Mouse (Mus musculus) myocyte (in vitro differentiated cells): ENCODE measurements around the gene Obsl1. TPM values are rescaled to one million over a fixed set of nuclear protein-coding genes. Genes with fewer than 3 reads are reported as not detected.

Experiments used
- H3K27me3 ChIP-seq: one replicate; pipeline ENCODE4 v1.6.1; 2011; ENCODE audit not compliant: control insufficient read depth, insufficient read depth, insufficient read length
- H3K36me3 ChIP-seq: one replicate; pipeline ENCODE4 v1.6.1; 2011; ENCODE audit not compliant: control insufficient read depth, insufficient read depth
- H3K4me2 ChIP-seq: one replicate; pipeline ENCODE4 v1.6.1; 2011; ENCODE audit warnings: low read depth, control low read depth
- H3K4me3 ChIP-seq: one replicate; pipeline ENCODE4 v1.5.1; 2011; ENCODE audit warnings: mild to moderate bottlenecking, control low read depth, moderate library complexity
- H3K79me2 ChIP-seq: one replicate; pipeline ENCODE4 v1.6.1; 2011; ENCODE audit not compliant: control insufficient read depth, insufficient read depth
- H3ac ChIP-seq: one replicate; pipeline ENCODE4 v1.6.1; 2011; ENCODE audit not compliant: control insufficient read depth, insufficient read length
- CEBPB ChIP-seq: IDR thresholded peaks from 2 replicates; pipeline ENCODE4 v1.6.1; 2011; ENCODE audit warnings: mild to moderate bottlenecking, moderate library complexity; ENCODE audit not compliant: poor library complexity, insufficient read depth, severe bottlenecking
- E2F4 ChIP-seq: IDR thresholded peaks from one replicate; pipeline ENCODE4 v1.6.1; 2011; ENCODE audit warnings: mild to moderate bottlenecking, control low read depth, moderate library complexity; ENCODE audit not compliant: insufficient read depth
- MAX ChIP-seq: IDR thresholded peaks from one replicate; pipeline ENCODE4 v1.6.1; 2011; ENCODE audit warnings: low read depth, mild to moderate bottlenecking, control low read depth
- MYOD1 ChIP-seq, 3 experiments: IDR thresholded peaks; one replicate each; pipeline ENCODE4 v1.6.1; 2011; ENCODE audit warnings: control low read depth in 2 of 3, low read depth in 2 of 3, mild to moderate bottlenecking in 2 of 3, moderate library complexity in 1 of 3; ENCODE audit not compliant: insufficient read length in 2 of 3, control insufficient read depth in 1 of 3
- MYOG ChIP-seq, 3 experiments: IDR thresholded peaks; one replicate each; pipeline ENCODE4 v1.6.1; 2011; ENCODE audit warnings: control low read depth in 2 of 3, low read depth in 2 of 3, mild to moderate bottlenecking in 2 of 3; ENCODE audit not compliant: insufficient read length in 2 of 3, control insufficient read depth in 1 of 3, insufficient read depth in 1 of 3
- POLR2A ChIP-seq: IDR thresholded peaks from one replicate; pipeline ENCODE4 v1.6.1; 2011; ENCODE audit warnings: low read depth, mild to moderate bottlenecking, control low read depth, moderate library complexity; ENCODE audit not compliant: insufficient read length
- POLR2AphosphoS2 ChIP-seq: IDR thresholded peaks from one replicate; pipeline ENCODE4 v1.6.1; 2011; ENCODE audit warnings: low read depth, control low read depth; ENCODE audit not compliant: insufficient read length
- REST ChIP-seq: IDR thresholded peaks from one replicate; pipeline ENCODE4 v1.6.1; 2011; ENCODE audit warnings: mild to moderate bottlenecking, control low read depth, moderate library complexity; ENCODE audit not compliant: insufficient read depth, insufficient read length
- SRF ChIP-seq: IDR thresholded peaks from one replicate; pipeline ENCODE4 v1.6.1; 2011; ENCODE audit warnings: low read depth; ENCODE audit not compliant: control insufficient read depth, insufficient read length
- TCF12 ChIP-seq: IDR thresholded peaks from one replicate; pipeline ENCODE4 v1.6.1; 2011; ENCODE audit warnings: mild to moderate bottlenecking, control low read depth; ENCODE audit not compliant: poor library complexity, insufficient read depth, severe bottlenecking
- TCF3 ChIP-seq: IDR thresholded peaks from one replicate; pipeline ENCODE4 v1.6.1; 2011; ENCODE audit warnings: low read depth, control low read depth; ENCODE audit not compliant: insufficient read length
- USF1 ChIP-seq: IDR thresholded peaks from one replicate; pipeline ENCODE4 v1.6.1; 2011; ENCODE audit warnings: low read depth, mild to moderate bottlenecking, control low read depth, moderate library complexity
- polyA plus RNA-seq: library from polyadenylated mRNA; unstranded; fragments of >200 nt; fragmentation: generic; extraction: Trizol; gene quantifications from one replicate; pipeline ENCODE4 v1.2.1, GENCODE M21; 2012; ENCODE audit warnings: missing spikeins

Obsl1 gene
- polyA plus RNA-seq, 1 experiment = 148 TPM

DNA sequence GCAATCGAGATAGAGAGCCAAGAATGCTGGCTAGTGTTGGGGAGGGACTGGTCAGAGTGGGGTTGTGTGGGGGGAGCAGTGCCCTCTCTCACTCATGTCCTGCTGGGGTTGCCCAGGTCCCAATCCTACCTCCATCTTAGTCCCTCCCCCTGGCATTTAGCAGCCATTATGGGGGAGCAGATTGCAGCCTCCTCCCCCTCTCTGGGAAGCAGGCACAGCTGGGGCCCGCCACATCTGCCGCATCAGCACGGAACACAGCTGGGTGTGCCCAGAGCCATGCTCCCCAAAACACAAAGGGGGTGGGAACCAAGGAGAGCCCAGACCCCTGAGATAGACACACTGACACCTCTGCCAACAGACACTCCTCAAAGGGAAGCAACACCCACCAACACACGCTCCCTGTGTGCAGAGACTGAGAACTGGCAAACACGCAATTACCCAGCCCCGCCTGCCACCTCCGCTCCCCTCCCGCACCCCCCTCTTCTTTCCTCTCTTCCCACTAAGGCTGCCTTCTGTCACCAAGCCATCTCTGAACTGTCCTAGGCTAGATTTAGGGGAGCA lies 61.0 kb downstream of the Obsl1 start:
- Histone ChIP-seq H3K4me2 (no peak overlapping the region), H3ac (no peak overlapping the region), H3K27me3 (no peaks in the 10 kb centered on the region), H3K4me3 (no peak overlapping the region), H3K36me3 (peaks cover 3% of the 10 kb centered on the region), H3K79me2 (no peaks in the 10 kb centered on the region)
- TF ChIP-seq POLR2AphosphoS2 (peak; percentile 32), MYOG (IDR thresholded peaks at IDR 0.05; ENCODE audit: control insufficient read depth in 1 of 3, insufficient read depth in 1 of 3, insufficient read length in 2 of 3, low read depth in 2 of 3) (no peak)

DNA sequence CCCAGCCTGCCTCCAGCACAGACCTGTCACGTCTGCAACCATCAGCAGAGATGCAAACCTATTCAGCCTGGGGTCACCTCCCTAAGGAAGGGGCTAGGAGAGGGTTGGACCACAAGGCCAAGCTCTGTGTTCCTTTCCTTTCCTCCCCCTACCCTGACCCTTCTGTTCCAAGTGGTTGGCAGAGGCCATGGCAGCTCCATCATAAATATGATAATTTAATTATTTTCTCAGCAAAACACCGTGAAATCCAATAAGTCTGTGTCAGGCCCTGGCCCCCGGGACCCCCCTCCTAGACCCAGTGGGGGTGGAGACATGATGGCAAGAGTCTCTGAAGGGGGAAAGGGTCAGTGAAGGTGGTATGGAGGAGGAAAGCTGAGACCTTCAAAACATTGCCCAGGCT lies 62.0 kb downstream of the Obsl1 start:
- no peak for TF ChIP-seq REST
- TF ChIP-seq TCF12 = no peak
- TF ChIP-seq TCF3 = no peak
- TF ChIP-seq MYOG (IDR thresholded peaks at IDR 0.05; ENCODE audit: control insufficient read depth in 1 of 3, insufficient read depth in 1 of 3, insufficient read length in 2 of 3, low read depth in 2 of 3) = no peak
- no peak for TF ChIP-seq MAX
- no peak for TF ChIP-seq MYOD1 (IDR thresholded peaks at IDR 0.05; ENCODE audit: control insufficient read depth in 1 of 3, insufficient read length in 2 of 3, low read depth in 2 of 3)
- no peak for TF ChIP-seq USF1
- TF ChIP-seq POLR2AphosphoS2 = no peak
- TF ChIP-seq CEBPB = no peak
- no peak for TF ChIP-seq SRF
- TF ChIP-seq E2F4 = no peak
- Histone ChIP-seq H3ac (no peak overlapping the region), H3K4me3 (no peak overlapping the region), H3K4me2 (no peak overlapping the region), H3K27me3 (no peaks in the 10 kb centered on the region), H3K79me2 (no peaks in the 10 kb centered on the region), H3K36me3 (peaks cover 3% of the 10 kb centered on the region)

DNA sequence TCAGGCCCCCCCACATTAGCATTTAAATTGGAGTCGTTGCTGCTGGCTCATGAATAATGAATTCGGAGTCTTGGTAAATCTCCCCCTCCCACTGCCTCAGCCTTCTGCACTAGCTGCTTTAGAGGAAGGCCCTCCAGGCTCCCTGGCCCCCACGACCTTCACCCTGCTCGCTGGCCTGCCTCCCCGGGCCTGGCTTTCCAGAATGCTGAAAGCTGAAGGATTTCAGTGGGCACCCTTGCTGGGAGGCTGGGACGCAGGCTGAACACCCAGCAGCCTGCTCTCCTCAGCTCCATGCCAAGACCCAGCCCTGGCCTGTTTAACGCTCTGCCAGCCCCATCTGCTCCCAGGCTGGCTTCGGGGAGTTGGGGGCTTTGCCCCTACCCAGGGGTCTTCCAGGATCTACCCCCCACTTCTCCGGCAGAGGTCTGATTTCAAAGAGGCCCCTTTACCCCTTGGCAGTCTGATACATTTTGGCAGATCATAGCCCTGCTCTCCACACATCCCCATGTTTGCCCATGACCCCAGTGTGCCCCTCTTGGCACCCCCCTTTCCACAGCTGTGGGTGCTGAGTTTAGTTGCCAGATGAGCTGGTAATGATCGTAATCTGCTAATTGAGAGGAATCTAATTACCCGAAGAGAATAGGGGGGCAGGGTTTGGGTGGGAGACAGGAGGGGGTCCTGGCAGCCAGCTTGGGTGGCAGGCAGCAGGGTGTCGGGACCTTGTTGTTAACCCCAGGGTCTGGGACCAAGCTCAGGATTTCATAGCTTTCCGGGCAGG lies 62.8 kb downstream of the Obsl1 start:
- H3K27me3 ChIP-seq = no peaks in the 10 kb centered on the region
- no peak overlapping the region for H3K4me2 ChIP-seq
- TF ChIP-seq MYOG (IDR thresholded peaks at IDR 0.05; ENCODE audit: control insufficient read depth in 1 of 3, insufficient read depth in 1 of 3, insufficient read length in 2 of 3, low read depth in 2 of 3) = no peak
- peak; percentile 7 for TF ChIP-seq POLR2AphosphoS2

DNA sequence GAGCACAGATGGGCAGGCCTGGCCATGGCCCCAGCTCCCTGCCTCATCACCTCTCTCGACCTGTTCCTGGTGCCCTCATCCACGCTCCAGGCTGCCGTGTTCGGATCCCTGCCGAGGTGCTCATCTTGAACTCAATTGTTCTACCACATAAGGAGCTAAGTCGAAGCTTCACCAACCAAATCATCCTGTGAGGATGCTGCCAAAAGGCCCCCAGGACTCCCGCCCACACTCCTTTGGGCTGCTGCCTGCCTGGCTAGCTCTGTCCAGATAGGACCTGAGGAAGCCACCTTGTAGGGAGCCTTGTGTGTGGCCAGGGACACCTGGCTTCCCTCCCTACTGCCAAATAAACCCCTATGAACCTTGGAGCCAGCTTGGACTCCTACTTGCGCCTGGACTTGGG lies 63.4 kb downstream of the Obsl1 start:
- no peaks in the 10 kb centered on the region for H3K27me3 ChIP-seq
- peaks cover 3% of the 10 kb centered on the region for H3K36me3 ChIP-seq
- no peaks in the 10 kb centered on the region for H3K79me2 ChIP-seq
- no peak overlapping the region for H3K4me2 ChIP-seq
- H3ac ChIP-seq = no peak overlapping the region
- TF ChIP-seq POLR2AphosphoS2 = no peak
- no peak overlapping the region for H3K4me3 ChIP-seq

More for the DNA sequence above, 62.8 kb downstream of the Obsl1 start:
- Histone ChIP-seq H3K79me2 (no peaks in the 10 kb centered on the region), H3K36me3 (peaks cover 3% of the 10 kb centered on the region), H3ac (no peak overlapping the region), H3K4me3 (no peak overlapping the region)

DNA sequence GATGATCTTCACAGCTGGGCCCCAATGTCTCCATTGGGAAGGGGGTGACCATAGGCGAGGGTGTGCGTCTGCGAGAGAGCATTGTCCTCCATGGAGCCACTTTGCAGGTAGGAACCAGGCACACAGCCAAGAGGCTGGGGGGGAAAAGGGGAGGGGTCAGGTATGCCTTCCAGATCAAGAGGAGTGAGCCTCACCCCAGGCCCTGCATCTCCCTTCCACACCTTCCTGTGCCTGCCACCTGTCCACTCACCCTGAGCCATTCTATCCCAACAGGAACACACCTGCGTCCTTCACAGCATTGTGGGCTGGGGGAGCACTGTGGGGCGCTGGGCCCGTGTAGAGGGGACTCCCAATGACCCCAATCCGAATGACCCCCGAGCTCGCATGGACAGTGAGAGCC lies 64.1 kb downstream of the Obsl1 start:
- H3K4me2 ChIP-seq = no peak overlapping the region
- no peak for TF ChIP-seq E2F4
- no peak for TF ChIP-seq CEBPB
- no peak overlapping the region for H3ac ChIP-seq
- peaks cover 3% of the 10 kb centered on the region for H3K36me3 ChIP-seq
- no peaks in the 10 kb centered on the region for H3K27me3 ChIP-seq
- no peak overlapping the region for H3K4me3 ChIP-seq
- no peaks in the 10 kb centered on the region for H3K79me2 ChIP-seq

DNA sequence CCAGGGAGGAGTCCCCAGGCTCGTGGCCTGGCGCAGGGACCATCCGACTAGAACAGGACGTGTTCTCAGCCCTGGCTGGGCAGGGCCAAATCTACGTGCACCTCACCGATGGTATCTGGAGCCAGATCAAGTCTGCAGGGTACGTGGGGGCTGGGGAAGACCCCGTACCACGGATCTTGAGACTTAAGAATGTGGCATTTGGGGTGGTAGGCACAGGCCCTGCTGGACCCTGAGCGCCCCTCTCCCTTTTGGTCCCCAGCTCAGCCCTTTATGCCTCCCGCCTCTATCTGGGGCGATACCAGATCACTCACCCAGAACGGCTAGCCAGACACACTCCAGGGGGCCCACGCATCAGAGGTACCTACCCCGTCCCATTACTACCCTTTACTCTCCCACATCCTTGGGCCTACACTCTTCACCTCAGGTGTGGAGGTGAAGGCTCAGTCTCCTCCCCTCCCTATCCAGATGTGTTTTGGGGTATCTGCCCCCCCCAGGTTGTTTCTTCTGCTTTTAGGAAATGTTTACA lies 64.7 kb downstream of the Obsl1 start:
- H3K4me2 ChIP-seq = no peak overlapping the region
- no peaks in the 10 kb centered on the region for H3K79me2 ChIP-seq
- TF ChIP-seq SRF (no peak), E2F4 (no peak), POLR2AphosphoS2 (no peak), USF1 (no peak), TCF12 (no peak), MYOG (IDR thresholded peaks at IDR 0.05; ENCODE audit: control insufficient read depth in 1 of 3, insufficient read depth in 1 of 3, insufficient read length in 2 of 3, low read depth in 2 of 3) (no peak), CEBPB (no peak), MYOD1 (IDR thresholded peaks at IDR 0.05; ENCODE audit: control insufficient read depth in 1 of 3, insufficient read length in 2 of 3, low read depth in 2 of 3) (no peak), POLR2A (no peak), MAX (no peak), REST (no peak), TCF3 (no peak)
- no peak overlapping the region for H3ac ChIP-seq
- H3K36me3 ChIP-seq = peaks cover 3% of the 10 kb centered on the region
- H3K27me3 ChIP-seq = no peaks in the 10 kb centered on the region
- no peak overlapping the region for H3K4me3 ChIP-seq
